Mouse (Mus musculus): ENCODE data around the gene Mat2b.
"Not testable (repeated sequence)": the region's sequence is repeated elsewhere in the genome, so short reads cannot be mapped to it uniquely, and the experiment has no call there.

Gene Mat2b

GRCm38 (mm10) chr11:40695103-40695502, at the start of gene Mat2b:
Gene Mat2b (minus strand): TSS chr11:40695203.
- DNase-seq (ENCODE audit: low spot score) = no peak

GRCm38 (mm10) chr11:40744348-40744747, 49.3 kb upstream of the Mat2b start:
- DNase-seq (ENCODE audit: low spot score) = no peak

- no peak for DNase-seq (ENCODE audit: low spot score)
These were observed 46.7 kb upstream of the Mat2b start for GRCm38 (mm10) chr11:40741605-40742262.

- DNase-seq (ENCODE audit: low spot score) = no peak
These were observed 42.4 kb upstream of the Mat2b start for GRCm38 (mm10) chr11:40737369-40737768.

GRCm38 (mm10) chr11:40734251-40734752, 39.3 kb upstream of the Mat2b start:
- DNase-seq (ENCODE audit: low spot score) = no peak

- peak; percentile 91 for DNase-seq (ENCODE audit: low spot score)
These were observed 38.6 kb upstream of the Mat2b start, which contains the start of the genes Hmmr and Nudcd2 for GRCm38 (mm10) chr11:40733339-40734174. Gene Hmmr (minus strand): TSS chr11:40733422. Gene Nudcd2 (plus strand): TSS chr11:40733667.

GRCm38 (mm10) chr11:40732997-40733338, 38.0 kb upstream of the Mat2b start:
- DNase-seq (ENCODE audit: low spot score) = no peak

GRCm38 (mm10) chr11:40718324-40718723, 23.3 kb upstream of the Mat2b start:
- no peak for DNase-seq (ENCODE audit: low spot score)

GRCm38 (mm10) chr11:40715524-40715923, 20.5 kb upstream of the Mat2b start:
- DNase-seq (ENCODE audit: low spot score) = no peak

- peak; percentile 34 for DNase-seq (ENCODE audit: low spot score)
These were observed 18.9 kb upstream of the Mat2b start for GRCm38 (mm10) chr11:40713858-40714257.

GRCm38 (mm10) chr11:40709899-40710298, 14.9 kb upstream of the Mat2b start:
- DNase-seq (ENCODE audit: low spot score) = not testable (repeated sequence)

GRCm38 (mm10) chr11:40694311-40695087, 504 bp downstream of the Mat2b start:
- DNase-seq (ENCODE audit: low spot score) = peak; percentile 61

- peak; percentile 71 for DNase-seq (ENCODE audit: low spot score)
These were observed 1.5 kb downstream of the Mat2b start for GRCm38 (mm10) chr11:40693366-40693951.

GRCm38 (mm10) chr11:40692511-40693365, 2.3 kb downstream of the Mat2b start:
- peak; percentile 95 for DNase-seq (ENCODE audit: low spot score)

GRCm38 (mm10) chr11:40692101-40692509, 2.9 kb downstream of the Mat2b start:
- DNase-seq (ENCODE audit: low spot score) = no peak

GRCm38 (mm10) chr11:40690444-40691127, 4.4 kb downstream of the Mat2b start:
- no peak for DNase-seq (ENCODE audit: low spot score)

- no peak for DNase-seq (ENCODE audit: low spot score)
These were observed 11.7 kb downstream of the Mat2b start for GRCm38 (mm10) chr11:40683295-40683694.

GRCm38 (mm10) chr11:40682456-40682855, 12.5 kb downstream of the Mat2b start:
- DNase-seq (ENCODE audit: low spot score) = no peak

- no peak for DNase-seq (ENCODE audit: low spot score)
These were observed 17.8 kb downstream of the Mat2b start for GRCm38 (mm10) chr11:40677169-40677568.

- DNase-seq (ENCODE audit: low spot score) = no peak
These were observed 19.8 kb downstream of the Mat2b start for GRCm38 (mm10) chr11:40675014-40675730.

Data from urinary bladder, postnatal 14 days (tissue).